Mouse (Mus musculus) limb, embryonic 13.5 days (tissue): Measurements from ENCODE around the gene B4galt7. TPM values are rescaled to one million over a fixed set of nuclear protein-coding genes. Genes with fewer than 3 reads are reported as not detected.
"Not testable (repeated sequence)": the region's sequence is repeated elsewhere in the genome, so short reads cannot be mapped to it uniquely, and the experiment has no call there.

Experiments used
- ATAC-seq: fragments of 200-750 bp; cut with Nextera tagmentation; 2 replicates; pipeline ENCODE4 v1.8.0; 2017; ENCODE audit warnings: low read depth, moderate number of reproducible peaks, moderate TSS enrichment; ENCODE audit not compliant: low FRiP score
- H3K27ac ChIP-seq: fragments of 300-500 bp; sonication (generic); 2 replicates; pipeline ENCODE4 v1.5.1; 2015; ENCODE audit warnings: inconsistent platforms, mild to moderate bottlenecking, moderate library complexity
- H3K27me3 ChIP-seq: fragments of 300-500 bp; sonication (generic); 2 replicates; pipeline ENCODE4 v1.6.1; 2015; ENCODE audit warnings: mild to moderate bottlenecking, inconsistent platforms
- H3K36me3 ChIP-seq: fragments of 300-500 bp; sonication (generic); 2 replicates; pipeline ENCODE4 v1.6.1; 2015; ENCODE audit warnings: inconsistent platforms, mild to moderate bottlenecking, moderate library complexity
- H3K4me1 ChIP-seq: fragments of 300-500 bp; sonication (generic); 2 replicates; pipeline ENCODE4 v1.6.1; 2015; ENCODE audit warnings: inconsistent platforms
- H3K4me2 ChIP-seq: fragments of 300-500 bp; sonication (generic); replicated peaks from 2 replicates; pipeline ENCODE4 v1.6.1; 2015; ENCODE audit warnings: inconsistent platforms, mild to moderate bottlenecking, moderate library complexity
- H3K4me3 ChIP-seq: fragments of 300-500 bp; sonication (generic); 2 replicates; pipeline ENCODE4 v1.5.1; 2015; ENCODE audit warnings: moderate library complexity, mild to moderate bottlenecking, inconsistent platforms
- H3K9ac ChIP-seq: fragments of 300-500 bp; sonication (generic); 2 replicates; pipeline ENCODE4 v1.6.1; 2015; ENCODE audit warnings: mild to moderate bottlenecking, inconsistent platforms
- H3K9me3 ChIP-seq: fragments of 300-500 bp; sonication (generic); 2 replicates; pipeline ENCODE4 v1.6.1; 2016; ENCODE audit warnings: inconsistent platforms
- WGBS: fragments of 180-500 bp; shearing (Covaris S2); methylation state at CpG from one replicate; pipeline ENCODE4 v1.1.7; 2015; 5-methylcytosine and 5-hydroxymethylcytosine counted together
- polyA plus RNA-seq: library from polyadenylated mRNA; unstranded; fragments of >200 nt; fragmentation: Nextera tagmentation; extraction: Ambion mirVana; gene quantifications from 2 replicates; pipeline ENCODE4 v1.2.1, GENCODE M21; 2015

Gene B4galt7
- polyA plus RNA-seq, 1 experiment from 2014 or later, result 37.3 TPM

DNA sequence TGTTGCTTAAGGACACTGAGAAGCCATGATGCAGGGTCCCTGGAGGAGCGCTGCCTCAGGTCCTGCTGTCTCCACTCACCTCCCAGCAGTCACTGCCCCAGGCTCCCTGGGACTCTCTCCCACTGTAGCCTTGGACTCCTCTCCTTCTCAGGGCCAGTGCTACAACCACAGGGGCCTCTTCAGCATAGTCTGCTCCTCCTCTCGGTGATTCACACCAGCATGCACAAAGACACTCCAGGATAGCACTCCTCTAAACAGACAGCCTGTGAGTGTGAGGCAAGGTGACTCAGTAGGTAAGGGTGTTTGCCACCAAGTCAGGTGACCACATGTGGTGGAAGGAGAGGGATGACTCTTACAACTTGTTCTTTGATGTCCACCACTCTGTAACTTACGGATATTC lies 4.9 kb downstream of the B4galt7 start:
- WGBS, result 95% methylated on average over 3 of the region's 3 CpGs
- Histone ChIP-seq H3K36me3 (peaks cover 57% of the 10 kb centered on the region), H3K9me3 (no peaks in the 10 kb centered on the region), H3K4me3 (no peak overlapping the region), H3K9ac (no peak overlapping the region), H3K4me2 (no peak overlapping the region), H3K4me1 (peaks cover 11% of the 10 kb centered on the region), H3K27ac (no peak overlapping the region), H3K27me3 (no peaks in the 10 kb centered on the region)
- ATAC-seq, result no peak

DNA sequence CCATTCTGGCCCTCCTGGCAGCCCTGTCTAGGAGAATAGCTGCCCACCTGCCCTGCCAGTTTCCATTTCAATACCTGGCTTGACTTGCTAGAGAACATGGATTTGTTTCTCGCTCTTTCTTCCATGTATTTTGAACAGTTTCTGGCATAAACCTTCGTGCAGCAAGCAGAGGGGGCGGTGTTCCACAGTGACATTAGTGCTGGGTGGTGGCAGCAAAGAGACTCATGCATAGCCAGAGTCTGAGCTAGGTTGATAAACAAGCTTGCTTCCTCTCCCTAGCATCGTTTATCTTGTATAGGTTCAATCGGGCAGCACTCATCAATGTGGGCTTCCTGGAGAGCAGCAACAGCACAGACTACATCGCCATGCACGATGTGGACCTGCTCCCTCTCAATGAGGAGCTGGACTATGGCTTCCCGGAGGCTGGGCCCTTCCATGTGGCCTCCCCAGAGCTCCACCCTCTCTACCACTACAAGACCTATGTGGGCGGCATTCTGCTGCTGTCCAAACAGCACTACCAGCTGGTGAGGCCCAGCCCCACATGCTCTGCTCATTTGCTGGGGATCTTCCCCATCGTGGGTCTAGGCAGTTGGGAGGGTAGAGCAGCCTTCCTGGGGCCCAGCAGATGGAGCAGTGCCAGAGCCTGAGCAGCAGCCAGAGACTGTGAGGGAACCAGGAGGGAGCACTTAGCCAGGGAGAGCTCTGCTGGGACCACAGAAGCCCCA lies 7.4 kb downstream of the B4galt7 start:
- Histone ChIP-seq H3K4me1 (peaks cover 9% of the 10 kb centered on the region), H3K4me2 (no peak overlapping the region), H3K9ac (no peak overlapping the region), H3K36me3 (peaks cover 74% of the 10 kb centered on the region), H3K27ac (no peak overlapping the region), H3K4me3 (no peak overlapping the region), H3K27me3 (no peaks in the 10 kb centered on the region), H3K9me3 (no peaks in the 10 kb centered on the region)
- WGBS, result 81% methylated on average over 10 of the region's 10 CpGs
- ATAC-seq, result no peak

GRCm38 (mm10) chr13:55607624-55608006 lies 7.9 kb downstream of the B4galt7 start:
- H3K4me3 ChIP-seq, result no peak overlapping the region
- no peaks in the 10 kb centered on the region for H3K27me3 ChIP-seq
- H3K9me3 ChIP-seq, result no peaks in the 10 kb centered on the region
- 97% methylated on average over 2 of the region's 2 CpGs for WGBS
- H3K36me3 ChIP-seq, result peaks cover 74% of the 10 kb centered on the region
- no peak overlapping the region for H3K9ac ChIP-seq
- peaks cover 9% of the 10 kb centered on the region for H3K4me1 ChIP-seq
- no peak for ATAC-seq
- H3K4me2 ChIP-seq, result no peak overlapping the region
- no peak overlapping the region for H3K27ac ChIP-seq

GRCm38 (mm10) chr13:55611996-55612395 lies 12.3 kb downstream of the B4galt7 start:
- H3K27ac ChIP-seq, result no peak overlapping the region

DNA sequence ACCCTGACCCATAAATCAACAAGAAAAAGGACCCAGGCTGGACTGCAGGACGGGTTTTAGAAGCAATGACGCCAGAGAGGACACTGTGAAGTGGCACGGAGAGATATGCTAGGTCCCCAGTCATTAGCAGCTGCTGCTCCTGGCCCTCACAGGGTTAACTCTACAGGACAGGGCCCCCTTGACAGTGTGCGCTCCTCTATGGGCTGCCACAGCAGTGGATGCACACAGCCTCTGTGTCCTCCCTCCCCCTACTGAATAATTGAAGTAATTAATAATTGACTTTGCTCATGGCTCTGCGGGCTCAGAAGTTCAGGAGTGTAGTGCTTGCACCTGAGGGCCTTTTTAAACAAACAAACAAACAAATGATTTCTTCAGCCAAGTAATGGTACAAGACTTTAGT lies 13.8 kb downstream of the B4galt7 start:
- no peak overlapping the region for H3K27ac ChIP-seq
- peaks cover 9% of the 10 kb centered on the region for H3K4me1 ChIP-seq
- no peaks in the 10 kb centered on the region for H3K9me3 ChIP-seq
- WGBS, result 47% methylated on average over 5 of the region's 5 CpGs
- H3K4me2 ChIP-seq, result no peak overlapping the region
- H3K9ac ChIP-seq, result no peak overlapping the region
- no peak for ATAC-seq
- H3K36me3 ChIP-seq, result peaks cover 39% of the 10 kb centered on the region
- H3K27me3 ChIP-seq, result no peaks in the 10 kb centered on the region
- no peak overlapping the region for H3K4me3 ChIP-seq

More at GRCm38 (mm10) chr13:55611996-55612395, 12.3 kb downstream of the B4galt7 start:
- peaks cover 9% of the 10 kb centered on the region for H3K4me1 ChIP-seq
- no peak for ATAC-seq
- peaks cover 54% of the 10 kb centered on the region for H3K36me3 ChIP-seq
- no peak overlapping the region for H3K9ac ChIP-seq
- no peak overlapping the region for H3K4me3 ChIP-seq
- WGBS, result 27% methylated on average over 7 of the region's 7 CpGs
- H3K27me3 ChIP-seq, result no peaks in the 10 kb centered on the region
- no peak overlapping the region for H3K4me2 ChIP-seq
- no peaks in the 10 kb centered on the region for H3K9me3 ChIP-seq

DNA sequence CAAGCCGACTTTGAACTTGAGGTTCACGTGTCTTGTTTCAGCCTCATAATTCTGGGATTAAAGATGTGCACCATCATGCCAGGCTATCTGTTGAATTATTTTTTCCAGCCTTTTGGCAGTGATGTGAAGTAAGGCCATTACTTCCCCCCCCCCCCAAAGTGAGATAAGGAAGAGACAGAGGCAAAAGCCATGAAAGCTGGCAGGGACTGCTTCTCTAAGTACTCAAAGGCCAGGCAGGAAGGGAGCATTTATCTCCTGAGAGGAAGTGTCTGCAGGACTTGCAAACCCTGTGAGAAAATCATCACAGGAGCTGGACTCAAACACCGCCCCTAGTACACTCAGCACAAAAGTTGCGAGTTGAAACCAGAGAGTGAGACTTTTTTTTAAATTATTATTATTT lies 19.6 kb downstream of the B4galt7 start:
- Histone ChIP-seq H3K9me3 (no peaks in the 10 kb centered on the region), H3K27ac (no peak overlapping the region), H3K4me2 (no peak overlapping the region), H3K4me3 (no peak overlapping the region), H3K27me3 (no peaks in the 10 kb centered on the region), H3K36me3 (peaks cover 8% of the 10 kb centered on the region), H3K9ac (no peak overlapping the region), H3K4me1 (peaks cover 16% of the 10 kb centered on the region)
- 87% methylated on average over 4 of the region's 4 CpGs for WGBS
- ATAC-seq, result no peak

DNA sequence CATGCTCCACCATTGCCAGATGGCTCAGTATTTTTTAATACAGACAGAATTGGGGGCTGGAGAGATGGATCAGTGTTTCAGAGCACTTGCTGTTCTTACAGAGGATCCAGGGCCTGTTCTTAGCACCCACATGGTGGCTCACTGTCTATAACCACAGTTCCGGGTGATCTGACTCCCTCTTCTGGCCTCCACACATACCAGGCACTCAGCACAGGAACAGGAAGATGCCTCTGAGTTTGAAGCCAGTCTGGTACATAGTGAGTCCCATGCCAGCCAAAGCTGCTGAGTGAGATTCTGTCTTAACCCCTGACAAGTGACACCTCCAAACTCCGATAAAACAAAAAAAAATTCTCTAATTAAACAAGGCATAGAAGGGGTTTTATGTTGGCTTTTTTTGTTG lies 20.6 kb downstream of the B4galt7 start:
- 69% methylated on average over 2 of the region's 2 CpGs for WGBS
- Histone ChIP-seq H3K27me3 (no peaks in the 10 kb centered on the region), H3K9me3 (no peaks in the 10 kb centered on the region)

DNA sequence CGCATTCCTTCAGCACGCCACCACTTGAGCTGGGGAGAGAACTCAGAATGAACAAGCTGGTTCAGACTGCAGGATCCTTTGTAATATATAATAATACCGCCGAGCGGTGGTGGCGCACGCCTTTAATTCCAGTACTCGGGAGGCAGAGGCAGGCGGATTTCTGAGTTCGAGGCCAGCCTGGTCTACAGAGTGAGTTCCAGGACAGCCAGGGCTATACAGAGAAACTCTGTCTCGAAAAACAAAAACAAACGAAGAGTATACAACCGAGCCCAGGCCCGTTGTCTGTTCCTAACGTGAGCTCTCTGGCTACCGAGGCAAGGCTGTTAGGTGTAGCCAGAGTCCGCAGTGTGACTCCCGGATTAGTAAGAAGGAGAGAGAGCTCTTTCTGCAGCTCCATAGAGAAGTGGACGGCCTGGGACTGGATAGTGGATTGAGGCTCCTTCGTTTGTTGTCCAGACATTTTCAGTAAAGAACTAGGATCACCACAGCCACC lies 22.5 kb downstream of the B4galt7 start:
- not testable (repeated sequence) for H3K27me3 ChIP-seq, H3K9me3 ChIP-seq, ATAC-seq
- Histone ChIP-seq H3K9ac (peak overlapping the region; percentile 80), H3K27ac (peak overlapping the region; percentile 75; the same call in 1 of the 2 replicates), H3K4me2 (peak overlapping the region; percentile 87), H3K36me3 (peaks cover 24% of the 10 kb centered on the region), H3K4me1 (peaks cover 23% of the 10 kb centered on the region), H3K4me3 (peak overlapping the region; percentile 70)
- WGBS, result 22% methylated on average over 20 of the region's 20 CpGs

More for the DNA sequence above, 20.6 kb downstream of the B4galt7 start:
- H3K36me3 ChIP-seq, result peaks cover 6% of the 10 kb centered on the region; the same call in 1 of the 2 replicates
- H3K4me1 ChIP-seq, result peaks cover 23% of the 10 kb centered on the region
- H3K4me2 ChIP-seq, result no peak overlapping the region
- no peak overlapping the region for H3K4me3 ChIP-seq
- ATAC-seq, result no peak
- H3K9ac ChIP-seq, result no peak overlapping the region
- H3K27ac ChIP-seq, result no peak overlapping the region

GRCm38 (mm10) chr13:55622649-55623541 lies 23.2 kb downstream of the B4galt7 start, which contains the start of gene Caml:
Gene Caml, plus strand, starts transcription at chr13:55623005.
- under 1% methylated on average over 59 of the region's 59 CpGs for whole genome bisulfite sequencing
- Histone ChIP-seq H3K27me3 (no peaks in the 10 kb centered on the region), H3K9me3 (no peaks in the 10 kb centered on the region), H3K4me1 (peaks cover 23% of the 10 kb centered on the region), H3K4me2 (peak within 1 kb of the TSS; percentile 87), H3K9ac (peak within 1 kb of the TSS; percentile 80), H3K36me3 (peaks cover 29% of the 10 kb centered on the region), H3K27ac (peak within 1 kb of the TSS; percentile 75), H3K4me3 (peak within 1 kb of the TSS; percentile 70)
- ATAC-seq, result peak; percentile 98

DNA sequence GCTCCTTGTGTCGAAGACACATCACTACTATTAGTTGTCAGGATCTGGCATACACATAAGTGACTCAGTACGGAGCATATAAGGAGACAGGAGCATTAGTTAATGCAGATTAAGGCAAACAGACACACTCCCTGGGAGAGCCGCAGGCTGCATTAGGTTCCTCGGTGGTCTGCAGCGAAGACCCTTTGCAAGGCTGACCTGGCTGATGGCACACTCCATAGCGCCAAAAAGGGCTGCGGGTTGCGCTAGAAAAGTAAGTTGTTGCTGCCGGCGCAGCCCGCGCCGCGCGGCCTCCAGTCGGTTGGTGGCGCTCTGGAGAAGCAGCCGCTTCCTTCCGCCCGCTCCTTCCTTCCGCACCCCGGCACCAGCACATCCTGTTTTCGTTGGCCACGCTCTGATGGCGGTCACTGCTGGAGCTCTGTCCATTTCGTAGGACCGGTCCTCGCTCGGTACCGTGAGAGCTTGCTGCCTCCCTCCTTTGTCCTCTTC lies 35.0 kb downstream of the B4galt7 start, which contains the start of gene Ddx46:
Gene Ddx46, plus strand, starts transcription at position 389 of the 489 bp plus-strand sequence.
- H3K36me3 ChIP-seq, result peaks cover 55% of the 10 kb centered on the region
- H3K9ac ChIP-seq, result peak within 1 kb of the TSS; percentile 94
- H3K4me2 ChIP-seq, result peak within 1 kb of the TSS; percentile 89
- H3K4me1 ChIP-seq, result peaks cover 17% of the 10 kb centered on the region
- no peaks in the 10 kb centered on the region for H3K9me3 ChIP-seq
- peak within 1 kb of the TSS; percentile 10; the same call in 1 of the 2 replicates for H3K27ac ChIP-seq
- no peaks in the 10 kb centered on the region for H3K27me3 ChIP-seq
- ATAC-seq, result peak; percentile 90
- H3K4me3 ChIP-seq, result peak within 1 kb of the TSS; percentile 99
- WGBS, result 6% methylated on average over 30 of the region's 30 CpGs

- Histone ChIP-seq H3K27ac (no peak overlapping the region; the same call in 1 of the 2 replicates), H3K4me2 (peak overlapping the region; percentile 89), H3K27me3 (no peaks in the 10 kb centered on the region), H3K9me3 (no peaks in the 10 kb centered on the region), H3K36me3 (peaks cover 56% of the 10 kb centered on the region), H3K4me1 (peaks cover 17% of the 10 kb centered on the region), H3K9ac (peak overlapping the region; percentile 94), H3K4me3 (peak overlapping the region; percentile 99)
- ATAC-seq, result peak; percentile 73
- WGBS, result under 1% methylated on average over 26 of the region's 40 CpGs
Observed at GRCm38 (mm10) chr13:55635146-55635571, 35.5 kb downstream of the B4galt7 start.
